Mouse (Mus musculus): ENCODE data around the gene Trim8. TPM values are rescaled to one million over a fixed set of nuclear protein-coding genes. Genes with fewer than 3 reads are reported as not detected.

Gene Trim8
- total RNA-seq, 1 experiment from 2014 or later: 35.4 TPM

DNA sequence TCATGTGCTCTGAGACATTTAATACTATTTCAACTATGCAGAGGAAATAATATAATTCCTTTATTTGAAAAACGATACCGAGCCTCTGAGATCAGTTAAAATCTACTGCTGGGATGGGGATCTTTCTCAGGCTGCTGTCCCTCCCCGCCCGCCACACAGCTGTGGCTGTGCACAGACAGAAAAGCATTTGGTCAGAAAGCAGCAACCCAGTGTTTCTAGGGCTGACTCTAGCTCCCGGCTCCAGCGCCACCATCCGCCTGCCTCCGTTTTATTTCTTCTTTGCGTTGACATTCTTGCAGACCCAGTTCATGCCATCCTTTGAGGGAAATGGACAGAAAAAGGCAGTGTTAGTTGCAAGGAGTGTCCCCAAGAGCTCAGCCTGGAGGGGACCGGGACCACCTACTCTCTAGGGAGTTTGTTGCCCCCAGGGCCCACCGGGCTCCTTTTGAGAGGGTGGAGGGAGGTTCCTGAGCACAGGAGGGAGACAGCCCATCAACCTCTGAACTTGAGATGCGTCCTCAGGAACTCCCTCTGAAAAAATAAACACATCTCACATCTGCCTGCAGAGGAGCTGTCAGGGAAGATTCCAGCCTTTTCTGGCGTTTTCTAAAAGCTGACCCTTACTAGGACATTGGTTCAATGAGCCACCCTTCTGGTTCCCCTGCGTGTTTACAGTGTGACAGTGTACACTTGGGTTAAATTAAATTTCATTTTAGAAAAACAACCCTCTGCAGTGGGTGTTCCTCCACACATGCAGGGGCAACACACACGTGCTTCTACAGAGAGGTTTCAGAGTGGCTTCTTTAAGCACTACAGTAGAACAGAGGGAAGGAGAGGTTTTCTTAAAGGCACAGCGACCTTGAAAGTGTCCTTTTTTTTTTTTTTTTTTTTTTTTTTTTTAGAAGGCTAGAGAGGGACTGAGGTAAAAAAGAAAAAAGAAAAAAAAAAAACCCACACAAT, 29.8 kb downstream of the Trim8 start:
- ATAC-seq (replicated peaks; ENCODE audit: insufficient number of reproducible peaks, low FRiP score, low TSS enrichment, poor library complexity, severe bottlenecking): no peak

DNA sequence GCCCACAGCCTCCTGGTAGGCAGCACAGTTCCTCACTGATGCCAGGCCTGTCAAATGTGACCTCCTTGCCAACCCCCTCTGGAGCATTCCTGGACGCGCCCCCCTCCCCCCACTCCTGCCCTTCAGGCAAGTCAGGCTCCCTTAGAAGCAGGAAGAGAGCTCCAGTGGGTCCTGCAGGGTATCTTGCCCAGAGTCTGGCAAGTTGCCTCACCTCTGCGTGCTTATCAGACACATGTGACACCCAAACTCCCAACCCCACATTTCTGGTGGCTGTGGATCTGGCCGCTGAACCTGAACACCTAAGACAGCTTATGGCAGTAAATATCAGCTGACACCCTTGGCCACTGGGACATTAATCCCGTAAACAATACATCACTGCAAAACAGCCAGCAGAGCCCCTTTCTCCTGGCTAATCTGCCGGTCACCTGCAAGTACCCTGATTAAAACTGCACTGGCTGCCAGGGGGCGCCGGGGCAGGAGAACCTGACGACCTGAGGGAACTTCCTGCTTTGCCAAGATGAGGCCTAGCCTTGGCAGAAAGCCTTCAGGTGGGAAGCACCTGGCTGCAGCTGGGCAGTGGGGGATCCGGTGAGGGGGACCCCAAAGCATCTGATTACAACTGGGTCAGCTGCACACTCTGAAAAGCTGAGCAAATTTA, 30.7 kb downstream of the Trim8 start:
- ATAC-seq (replicated peaks; ENCODE audit: insufficient number of reproducible peaks, low FRiP score, low TSS enrichment, poor library complexity, severe bottlenecking): no peak

- no peak for ATAC-seq (replicated peaks; ENCODE audit: insufficient number of reproducible peaks, low FRiP score, low TSS enrichment, poor library complexity, severe bottlenecking)
Measured at GRCm38 (mm10) chr19:46533066-46533465, 31.6 kb downstream of the Trim8 start.

DNA sequence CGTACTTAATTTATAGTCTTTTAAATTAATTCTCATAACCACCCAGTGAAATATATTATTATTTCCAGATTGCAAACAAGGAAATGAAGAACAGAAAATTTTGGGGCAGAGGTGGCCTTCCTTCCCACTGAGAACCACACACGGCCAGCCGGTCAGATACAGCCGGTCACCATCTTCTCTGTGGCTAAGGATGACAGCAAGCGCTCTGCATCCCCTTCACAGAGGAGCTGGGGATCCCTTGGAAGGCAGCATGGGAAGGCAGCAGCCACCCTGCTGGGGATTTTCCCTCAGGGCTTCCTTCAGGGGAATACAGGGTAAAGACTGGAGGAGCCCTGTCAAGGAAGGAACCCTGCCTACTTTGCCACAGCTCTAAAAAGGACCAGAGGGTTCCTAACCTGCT, 32.0 kb downstream of the Trim8 start:
- no peak for ATAC-seq (replicated peaks; ENCODE audit: insufficient number of reproducible peaks, low FRiP score, low TSS enrichment, poor library complexity, severe bottlenecking)

GRCm38 (mm10) chr19:46534542-46535098, 33.1 kb downstream of the Trim8 start:
- no peak for ATAC-seq (replicated peaks; ENCODE audit: insufficient number of reproducible peaks, low FRiP score, low TSS enrichment, poor library complexity, severe bottlenecking)

DNA sequence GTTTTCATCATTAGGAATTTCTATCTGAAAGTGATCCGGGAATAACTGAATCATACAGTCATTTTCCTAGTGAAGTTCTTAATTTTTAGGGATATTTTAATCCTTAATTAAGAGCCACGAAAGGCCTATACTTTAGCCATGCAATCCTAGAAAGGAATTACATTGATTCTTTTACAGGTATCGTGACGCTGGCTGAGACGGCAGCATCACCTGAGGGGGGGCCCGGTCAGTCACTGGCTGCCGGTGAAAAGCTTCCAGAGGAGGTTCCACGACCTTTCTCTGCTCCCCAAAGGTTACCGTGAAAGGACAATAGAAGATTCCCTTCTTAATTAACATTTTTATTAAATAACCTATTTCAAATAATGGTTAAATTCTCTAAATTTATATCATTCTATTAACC, 35.9 kb downstream of the Trim8 start:
- ATAC-seq (replicated peaks; ENCODE audit: insufficient number of reproducible peaks, low FRiP score, low TSS enrichment, poor library complexity, severe bottlenecking): no peak

DNA sequence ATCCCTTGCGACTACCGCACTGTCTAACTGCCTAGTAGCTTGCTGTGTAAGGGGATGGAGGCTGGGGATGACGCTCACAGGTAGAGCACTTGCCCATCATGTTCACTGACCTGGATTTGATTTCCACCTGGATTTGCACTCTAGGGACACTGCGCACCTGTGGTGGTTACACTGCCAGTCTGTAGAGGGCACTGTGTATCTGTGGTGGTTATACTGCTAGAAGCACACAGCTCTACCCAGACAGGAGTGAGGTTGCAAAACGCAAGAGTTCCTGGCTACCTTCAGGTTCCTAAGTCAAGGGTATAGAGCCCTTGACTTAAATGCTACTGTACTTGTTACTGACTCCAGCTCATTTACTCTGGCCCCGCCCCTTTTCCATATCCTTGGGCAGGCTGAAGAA, 36.7 kb downstream of the Trim8 start:
- no peak; the same call in 1 of the 2 replicates for ATAC-seq (replicated peaks; ENCODE audit: insufficient number of reproducible peaks, low FRiP score, low TSS enrichment, poor library complexity, severe bottlenecking)

DNA sequence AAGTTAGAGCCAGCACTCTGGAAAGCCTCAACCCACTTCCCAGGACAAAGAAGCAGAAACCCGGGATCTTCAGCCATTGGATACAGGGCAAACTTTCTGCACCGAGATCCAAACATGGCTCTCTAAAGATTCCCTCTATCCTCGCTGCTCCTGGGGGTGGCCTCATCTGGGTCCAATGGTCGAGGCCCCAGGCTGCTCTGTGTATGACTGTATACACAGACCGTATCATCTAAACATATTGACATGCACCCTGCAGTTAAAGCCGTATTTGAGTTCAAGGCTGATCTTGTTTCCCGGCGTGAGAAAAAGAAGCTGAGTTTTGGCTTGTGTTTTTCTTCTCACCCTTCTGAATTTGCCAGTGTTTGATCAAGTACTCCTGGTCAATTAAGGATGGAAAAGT, 41.2 kb downstream of the Trim8 start:
- no peak for ATAC-seq (replicated peaks; ENCODE audit: insufficient number of reproducible peaks, low FRiP score, low TSS enrichment, poor library complexity, severe bottlenecking)

DNA sequence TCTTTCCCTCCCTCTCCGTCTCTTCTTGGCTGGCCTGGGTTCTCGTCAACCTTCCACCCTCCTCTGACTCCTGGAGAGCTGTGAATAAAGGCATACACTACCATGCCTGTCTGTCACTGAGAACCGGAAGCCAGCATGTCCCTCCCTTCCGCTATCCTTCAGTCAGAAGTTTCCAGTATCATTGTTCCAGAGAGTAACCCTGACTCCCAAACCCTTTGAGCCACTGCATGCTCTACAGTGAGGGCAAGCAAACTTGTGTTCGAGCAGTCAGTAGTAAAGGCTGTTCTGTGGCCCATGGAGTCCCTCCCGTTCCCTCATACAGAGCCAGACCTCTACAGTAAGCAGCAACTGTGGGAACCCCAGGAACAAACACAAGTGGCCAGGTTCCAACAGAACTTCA, 46.1 kb downstream of the Trim8 start:
- ATAC-seq (replicated peaks; ENCODE audit: insufficient number of reproducible peaks, low FRiP score, low TSS enrichment, poor library complexity, severe bottlenecking): no peak

GRCm38 (mm10) chr19:46548110-46548509, 46.6 kb downstream of the Trim8 start:
- no peak for ATAC-seq (replicated peaks; ENCODE audit: insufficient number of reproducible peaks, low FRiP score, low TSS enrichment, poor library complexity, severe bottlenecking)

- ATAC-seq (replicated peaks; ENCODE audit: insufficient number of reproducible peaks, low FRiP score, low TSS enrichment, poor library complexity, severe bottlenecking): no peak
Measured at GRCm38 (mm10) chr19:46550385-46550784, 48.9 kb downstream of the Trim8 start.

DNA sequence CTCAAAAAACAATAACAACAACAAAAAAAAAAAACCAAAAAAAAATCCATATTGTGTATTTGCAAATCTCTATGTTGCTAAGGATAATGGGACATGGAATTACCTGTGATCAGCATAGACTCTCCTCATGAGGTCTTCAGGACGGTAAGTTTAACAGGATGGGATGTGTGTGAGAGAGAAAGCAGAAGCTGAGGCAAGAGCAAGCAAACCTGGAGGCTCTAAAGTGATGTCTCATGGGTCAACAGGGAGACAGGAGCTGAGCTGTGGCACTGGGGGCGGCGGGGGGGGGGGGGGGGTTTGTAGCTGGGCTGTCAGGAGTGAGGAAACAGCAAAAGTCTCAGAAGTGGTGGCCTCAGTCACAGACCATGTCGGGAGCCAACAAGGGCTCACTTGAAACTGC, 51.0 kb downstream of the Trim8 start:
- ATAC-seq (replicated peaks; ENCODE audit: insufficient number of reproducible peaks, low FRiP score, low TSS enrichment, poor library complexity, severe bottlenecking): no peak

GRCm38 (mm10) chr19:46553541-46553955, 52.0 kb downstream of the Trim8 start:
- ATAC-seq (replicated peaks; ENCODE audit: insufficient number of reproducible peaks, low FRiP score, low TSS enrichment, poor library complexity, severe bottlenecking): 0 out of 2 replicates have a peak, but pooled peaks have one; percentile 13

- no peak for ATAC-seq (replicated peaks; ENCODE audit: insufficient number of reproducible peaks, low FRiP score, low TSS enrichment, poor library complexity, severe bottlenecking)
Measured at GRCm38 (mm10) chr19:46558009-46558408, 56.5 kb downstream of the Trim8 start.

GRCm38 (mm10) chr19:46558631-46559030, 57.1 kb downstream of the Trim8 start:
- ATAC-seq (replicated peaks; ENCODE audit: insufficient number of reproducible peaks, low FRiP score, low TSS enrichment, poor library complexity, severe bottlenecking): no peak

- peak; percentile 88 for ATAC-seq (replicated peaks; ENCODE audit: insufficient number of reproducible peaks, low FRiP score, low TSS enrichment, poor library complexity, severe bottlenecking)
Measured at GRCm38 (mm10) chr19:46562132-46562531, 60.6 kb downstream of the Trim8 start.

DNA sequence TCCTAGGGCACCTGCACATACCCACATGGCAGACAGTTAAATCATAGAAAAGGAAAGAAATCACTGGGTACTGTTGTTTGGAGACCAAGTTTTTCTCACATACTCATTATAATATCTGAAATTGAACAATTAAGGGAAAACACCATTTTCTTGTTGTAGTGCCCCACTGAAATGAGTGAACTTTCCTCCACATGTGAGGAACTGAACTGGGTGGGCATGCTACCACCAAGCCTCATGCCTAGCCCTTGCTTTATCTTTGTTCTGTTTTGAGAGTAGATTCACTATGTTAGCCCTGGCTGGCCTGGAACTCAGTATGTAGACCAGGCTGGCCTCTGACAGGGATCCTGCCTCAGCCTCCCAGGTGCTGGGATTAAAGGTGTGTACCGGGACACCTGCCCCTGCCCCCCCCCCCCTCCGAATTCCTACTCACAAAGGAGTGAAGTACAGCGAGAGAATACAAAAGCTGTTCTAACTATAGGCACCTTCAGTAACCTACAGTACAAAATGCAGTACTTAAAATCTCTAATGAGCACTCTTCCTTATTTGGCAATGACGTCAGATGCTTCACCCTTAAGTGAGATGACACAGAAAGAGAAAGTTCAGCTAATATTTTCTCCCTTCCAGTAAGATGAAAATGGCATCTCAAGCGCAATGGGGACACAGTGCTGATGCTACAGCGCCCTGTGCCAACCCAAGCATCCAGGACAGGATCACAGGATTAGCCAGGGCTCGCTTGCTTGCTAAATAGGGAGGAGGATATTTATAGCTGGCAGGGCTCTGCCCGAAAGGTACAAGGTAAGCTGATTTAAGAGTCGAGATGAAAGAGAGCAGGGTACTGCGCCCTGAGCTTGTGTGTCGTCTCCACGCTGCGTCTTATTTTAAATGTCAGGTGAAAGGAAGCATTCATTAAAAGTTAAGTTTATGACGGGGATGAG, 61.3 kb downstream of the Trim8 start:
- ATAC-seq (replicated peaks; ENCODE audit: insufficient number of reproducible peaks, low FRiP score, low TSS enrichment, poor library complexity, severe bottlenecking): no peak

- no peak for ATAC-seq (replicated peaks; ENCODE audit: insufficient number of reproducible peaks, low FRiP score, low TSS enrichment, poor library complexity, severe bottlenecking)
Measured at GRCm38 (mm10) chr19:46563603-46564002, 62.1 kb downstream of the Trim8 start.

Data from monocyte, adult 5-6 weeks (primary cell).